Mouse (Mus musculus): ENCODE data around the gene Hoxb4. TPM values are rescaled to one million over a fixed set of nuclear protein-coding genes. Genes with fewer than 3 reads are reported as not detected.

Hoxb4 gene
- polyA plus RNA-seq, 1 experiment = 2.6 TPM

DNA sequence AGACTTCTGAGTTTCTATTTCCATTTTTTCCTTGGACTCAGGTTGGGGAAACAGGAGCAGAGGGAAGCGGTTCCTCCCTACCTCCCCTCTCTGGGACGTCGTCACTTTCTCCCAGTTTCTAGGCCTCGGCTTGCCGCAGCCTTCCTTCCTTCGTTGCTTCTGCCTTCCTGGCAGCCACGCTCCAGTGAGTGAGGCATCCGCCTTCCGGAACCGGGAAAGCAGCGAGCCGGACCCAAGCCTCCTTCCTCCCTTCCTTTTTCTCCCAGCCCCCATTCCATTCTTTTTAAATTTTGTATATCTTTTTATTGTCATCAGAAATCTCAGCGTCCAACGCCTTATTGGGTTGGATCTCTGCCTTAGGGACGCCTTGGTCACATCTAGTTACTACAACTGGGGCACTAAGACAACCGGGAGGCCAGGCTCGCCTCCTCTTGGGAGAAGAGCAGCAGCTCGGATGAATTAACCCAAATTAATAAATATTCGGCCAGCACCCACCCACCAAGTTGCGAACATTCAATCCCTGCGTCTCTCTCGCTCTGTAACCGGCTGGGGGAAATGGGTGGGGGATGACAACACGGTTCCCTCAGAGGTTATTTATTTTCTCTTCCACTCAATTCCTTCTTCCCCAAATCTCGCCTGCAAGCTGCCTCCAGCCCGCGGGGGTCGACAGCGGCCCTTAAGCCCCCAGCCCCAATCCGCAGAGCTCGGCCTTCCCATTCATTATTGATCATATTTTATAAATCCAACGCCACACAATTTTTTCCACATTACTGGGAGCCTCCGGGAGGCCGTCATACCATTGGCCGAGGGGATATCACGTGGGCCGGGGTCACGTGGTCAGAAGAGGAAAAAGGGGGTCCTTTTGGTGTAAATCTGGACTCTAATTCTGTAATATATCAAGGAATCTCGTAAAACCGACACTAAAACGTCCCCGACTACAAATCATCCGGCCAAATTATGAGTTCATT is 32.0 kb upstream of the Hoxb4 start, which contains the start of gene Hoxb7:
Hoxb7 (plus strand) TSS at position 853 of the 968 bp plus-strand sequence.
- Histone ChIP-seq H3K4me3 (ENCODE audit: extremely low read depth, insufficient read depth, insufficient read length) (peak within 1 kb of the TSS; percentile 37), H3K27me3 (ENCODE audit: control insufficient read depth, insufficient read depth, low read length) (peaks cover 56% of the 10 kb centered on the region), H3K4me1 (ENCODE audit: control insufficient read depth, insufficient read depth, insufficient read length) (peaks cover 8% of the 10 kb centered on the region), H3K36me3 (ENCODE audit: control insufficient read depth, insufficient read depth, low read length) (no peaks in the 10 kb centered on the region), H3K27ac (ENCODE audit: insufficient read depth, low read length) (peak within 1 kb of the TSS; percentile 37; the same call in 1 of the 2 replicates)
- TF ChIP-seq CTCF (IDR thresholded peaks at IDR 0.05; ENCODE audit: extremely low read depth, insufficient read depth, insufficient read length, insufficient replicate concordance) (no peak), POLR2A (IDR thresholded peaks at IDR 0.05; ENCODE audit: low read depth, low read length) (no peak)
- 3% methylated on average over 43 of the region's 43 CpGs for WGBS
- DNase-seq (ENCODE audit: low read depth in 1 of 2, low spot score in 2 of 2) = no peak

DNA sequence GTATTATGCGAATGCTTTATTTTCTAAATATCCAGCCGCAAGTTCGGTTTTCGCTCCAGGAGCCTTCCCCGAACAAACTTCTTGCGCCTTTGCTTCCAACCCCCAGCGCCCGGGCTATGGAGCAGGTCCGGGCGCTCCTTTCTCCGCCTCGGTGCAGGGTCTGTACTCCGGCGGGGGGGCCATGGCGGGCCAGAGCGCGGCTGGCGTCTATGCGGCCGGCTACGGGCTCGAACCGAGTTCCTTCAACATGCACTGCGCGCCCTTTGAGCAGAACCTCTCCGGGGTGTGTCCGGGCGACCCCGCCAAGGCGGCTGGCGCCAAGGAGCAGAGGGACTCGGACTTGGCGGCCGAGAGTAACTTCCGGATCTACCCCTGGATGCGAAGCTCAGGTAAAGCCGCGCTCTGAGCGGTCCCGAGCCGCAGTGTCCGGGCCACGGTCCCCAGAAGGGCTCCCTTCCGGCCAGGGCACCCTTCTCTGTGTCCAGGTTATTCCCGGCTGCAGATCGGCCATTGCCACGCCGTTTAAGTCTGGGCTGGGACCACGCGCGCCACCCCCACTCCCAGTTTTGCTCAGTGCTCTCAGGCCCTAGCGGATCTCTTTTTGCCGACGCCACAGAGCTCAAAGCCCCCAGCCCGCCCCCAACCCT is 31.2 kb upstream of the Hoxb4 start:
- peak overlapping the region; percentile 37 for H3K4me3 ChIP-seq (ENCODE audit: extremely low read depth, insufficient read depth, insufficient read length)
- WGBS = 5% methylated on average over 55 of the region's 55 CpGs
- H3K4me1 ChIP-seq (ENCODE audit: control insufficient read depth, insufficient read depth, insufficient read length) = peaks cover 9% of the 10 kb centered on the region
- no peak for TF ChIP-seq CTCF (IDR thresholded peaks at IDR 0.05; ENCODE audit: extremely low read depth, insufficient read depth, insufficient read length, insufficient replicate concordance)
- no peak for TF ChIP-seq POLR2A (IDR thresholded peaks at IDR 0.05; ENCODE audit: low read depth, low read length)
- H3K27ac ChIP-seq (ENCODE audit: insufficient read depth, low read length) = no peak overlapping the region
- H3K27me3 ChIP-seq (ENCODE audit: control insufficient read depth, insufficient read depth, low read length) = peaks cover 54% of the 10 kb centered on the region
- no peak for DNase-seq (ENCODE audit: low read depth in 1 of 2, low spot score in 2 of 2)
- H3K36me3 ChIP-seq (ENCODE audit: control insufficient read depth, insufficient read depth, low read length) = no peaks in the 10 kb centered on the region

DNA sequence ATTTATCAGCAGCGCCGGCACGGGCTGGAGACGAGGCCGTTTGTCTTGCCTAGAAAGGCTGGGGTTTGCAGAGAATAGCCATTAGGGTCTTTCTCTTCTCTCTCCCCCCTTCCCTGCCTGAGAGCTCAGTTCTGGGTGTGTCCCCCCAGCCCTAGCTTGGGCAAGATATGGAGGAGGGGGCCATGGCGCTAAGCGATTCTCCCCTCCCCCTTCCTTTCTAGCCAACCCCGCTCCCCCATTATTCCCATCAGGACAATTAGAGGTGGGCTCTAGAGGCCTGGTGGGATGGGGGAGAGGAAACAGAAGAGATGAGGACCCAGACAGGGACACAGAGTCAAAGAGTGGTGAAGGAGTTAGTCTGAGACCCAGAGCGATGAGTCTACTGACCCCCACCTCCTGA is 30.7 kb upstream of the Hoxb4 start:
- Histone ChIP-seq H3K27ac (ENCODE audit: insufficient read depth, low read length) (no peak overlapping the region), H3K4me1 (ENCODE audit: control insufficient read depth, insufficient read depth, insufficient read length) (peaks cover 10% of the 10 kb centered on the region), H3K36me3 (ENCODE audit: control insufficient read depth, insufficient read depth, low read length) (no peaks in the 10 kb centered on the region), H3K4me3 (ENCODE audit: extremely low read depth, insufficient read depth, insufficient read length) (no peak overlapping the region), H3K27me3 (ENCODE audit: control insufficient read depth, insufficient read depth, low read length) (peaks cover 54% of the 10 kb centered on the region)
- DNase-seq (ENCODE audit: low read depth in 1 of 2, low spot score in 2 of 2) = no peak
- 39% methylated on average over 9 of the region's 9 CpGs for WGBS
- TF ChIP-seq POLR2A (IDR thresholded peaks at IDR 0.05; ENCODE audit: low read depth, low read length) (no peak), CTCF (IDR thresholded peaks at IDR 0.05; ENCODE audit: extremely low read depth, insufficient read depth, insufficient read length, insufficient replicate concordance) (no peak)

DNA sequence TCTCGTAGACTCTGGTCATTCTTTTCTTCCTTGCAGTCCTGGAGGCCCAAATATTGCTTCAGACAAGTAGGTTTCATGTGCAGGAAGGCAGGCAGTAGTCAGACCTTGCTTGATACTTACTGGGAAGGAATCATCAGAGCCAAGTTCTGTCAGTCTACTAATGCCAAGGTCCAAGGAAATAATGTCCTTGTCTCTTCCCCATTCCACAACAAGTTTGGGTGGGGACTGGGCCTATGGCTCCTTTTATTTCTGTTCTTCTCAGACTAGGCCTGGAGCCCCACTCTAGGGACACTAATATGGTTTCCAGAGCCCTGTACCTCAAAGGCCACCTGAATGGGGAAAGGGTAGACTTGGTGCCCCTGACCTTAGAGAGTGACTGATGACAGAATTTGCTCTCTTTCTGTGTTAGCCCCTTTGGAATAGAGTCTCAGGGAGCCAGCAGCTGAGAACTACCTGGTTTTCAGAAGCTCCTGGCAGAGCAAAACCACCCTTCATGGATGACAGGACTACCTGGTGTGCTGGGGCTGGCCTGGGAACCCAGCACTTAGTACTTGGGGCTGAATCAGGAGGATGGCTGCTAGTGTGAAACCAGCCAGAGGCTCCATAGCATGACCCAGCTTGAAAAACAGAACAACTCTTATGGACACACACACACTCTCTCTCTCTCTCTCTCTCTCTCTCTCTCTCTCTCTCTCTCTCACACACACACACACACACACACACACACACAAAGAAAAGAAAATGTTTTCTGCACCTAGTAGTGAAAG is 29.4 kb upstream of the Hoxb4 start:
- peaks cover 8% of the 10 kb centered on the region for H3K4me1 ChIP-seq (ENCODE audit: control insufficient read depth, insufficient read depth, insufficient read length)
- H3K27me3 ChIP-seq (ENCODE audit: control insufficient read depth, insufficient read depth, low read length) = peaks cover 53% of the 10 kb centered on the region
- no peak overlapping the region for H3K27ac ChIP-seq (ENCODE audit: insufficient read depth, low read length)
- 84% methylated on average over 1 of the region's 1 CpGs for WGBS
- H3K36me3 ChIP-seq (ENCODE audit: control insufficient read depth, insufficient read depth, low read length) = no peaks in the 10 kb centered on the region
- TF ChIP-seq POLR2A (IDR thresholded peaks at IDR 0.05; ENCODE audit: low read depth, low read length) (no peak), CTCF (IDR thresholded peaks at IDR 0.05; ENCODE audit: extremely low read depth, insufficient read depth, insufficient read length, insufficient replicate concordance) (no peak)
- DNase-seq (ENCODE audit: low read depth in 1 of 2, low spot score in 2 of 2) = no peak
- H3K4me3 ChIP-seq (ENCODE audit: extremely low read depth, insufficient read depth, insufficient read length) = no peak overlapping the region

DNA sequence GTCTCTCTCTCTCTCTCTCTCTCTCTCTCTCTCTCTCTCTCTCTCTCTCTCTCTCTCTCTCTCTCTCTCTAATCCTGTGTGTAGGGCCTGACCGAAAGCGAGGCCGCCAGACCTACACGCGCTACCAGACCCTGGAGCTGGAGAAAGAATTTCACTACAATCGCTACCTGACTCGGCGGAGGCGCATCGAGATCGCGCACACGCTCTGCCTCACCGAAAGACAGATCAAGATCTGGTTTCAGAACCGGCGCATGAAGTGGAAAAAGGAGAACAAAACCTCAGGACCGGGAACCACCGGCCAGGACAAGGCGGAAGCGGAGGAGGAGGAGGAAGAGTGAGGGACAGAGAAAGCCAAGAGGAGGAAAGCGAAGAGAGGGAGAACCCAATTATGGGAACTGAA is 28.8 kb upstream of the Hoxb4 start:
- Histone ChIP-seq H3K36me3 (ENCODE audit: control insufficient read depth, insufficient read depth, low read length) (no peaks in the 10 kb centered on the region), H3K4me1 (ENCODE audit: control insufficient read depth, insufficient read depth, insufficient read length) (peaks cover 8% of the 10 kb centered on the region), H3K27me3 (ENCODE audit: control insufficient read depth, insufficient read depth, low read length) (peaks cover 48% of the 10 kb centered on the region), H3K4me3 (ENCODE audit: extremely low read depth, insufficient read depth, insufficient read length) (no peak overlapping the region), H3K27ac (ENCODE audit: insufficient read depth, low read length) (no peak overlapping the region)
- no peak for DNase-seq (ENCODE audit: low read depth in 1 of 2, low spot score in 2 of 2)
- TF ChIP-seq CTCF (IDR thresholded peaks at IDR 0.05; ENCODE audit: extremely low read depth, insufficient read depth, insufficient read length, insufficient replicate concordance) (no peak), POLR2A (IDR thresholded peaks at IDR 0.05; ENCODE audit: low read depth, low read length) (no peak)
- 55% methylated on average over 21 of the region's 21 CpGs for WGBS

DNA sequence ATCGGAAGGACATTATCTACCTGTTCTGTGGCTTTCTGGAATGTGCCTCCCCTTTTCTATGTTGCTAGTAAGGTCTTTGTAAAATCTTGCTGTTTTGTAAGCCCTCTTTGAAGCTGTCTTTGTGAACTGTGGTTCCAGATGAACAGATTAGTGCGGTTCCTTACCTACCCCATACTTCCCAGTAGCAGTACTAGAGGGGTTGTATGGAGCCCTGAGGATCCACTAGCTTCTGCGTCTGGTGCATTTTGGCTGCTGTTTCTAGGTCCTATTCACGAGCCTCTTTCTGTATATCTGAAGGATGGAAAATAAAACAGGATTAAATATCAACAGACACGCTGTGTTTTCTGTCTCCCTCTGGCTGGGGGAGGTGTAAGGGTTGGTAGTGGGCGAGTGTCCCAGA is 28.2 kb upstream of the Hoxb4 start:
- WGBS = 73% methylated on average over 6 of the region's 6 CpGs

More for the DNA sequence above, 28.2 kb upstream of the Hoxb4 start:
- Histone ChIP-seq H3K4me1 (ENCODE audit: control insufficient read depth, insufficient read depth, insufficient read length) (peaks cover 8% of the 10 kb centered on the region), H3K4me3 (ENCODE audit: extremely low read depth, insufficient read depth, insufficient read length) (no peak overlapping the region), H3K27me3 (ENCODE audit: control insufficient read depth, insufficient read depth, low read length) (peaks cover 46% of the 10 kb centered on the region), H3K27ac (ENCODE audit: insufficient read depth, low read length) (no peak overlapping the region), H3K36me3 (ENCODE audit: control insufficient read depth, insufficient read depth, low read length) (no peaks in the 10 kb centered on the region)
- TF ChIP-seq CTCF (IDR thresholded peaks at IDR 0.05; ENCODE audit: extremely low read depth, insufficient read depth, insufficient read length, insufficient replicate concordance) (no peak), POLR2A (IDR thresholded peaks at IDR 0.05; ENCODE audit: low read depth, low read length) (no peak)
- no peak for DNase-seq (ENCODE audit: low read depth in 1 of 2, low spot score in 2 of 2)

All from spleen, adult 2 months (tissue).